Mouse (Mus musculus): Measurements from ENCODE around the gene Fbxl17. TPM values are rescaled to one million over a fixed set of nuclear protein-coding genes. Genes with fewer than 3 reads are reported as not detected.

The Fbxl17 gene
- polyA plus RNA-seq, 1 experiment = 13.1 TPM

- TF ChIP-seq GATA1 (IDR thresholded peaks at IDR 0.05; ENCODE audit: low read length) = peak; percentile 43
Observed at GRCm38 (mm10) chr17:63205316-63205715, 294.5 kb downstream of the Fbxl17 start.

DNA sequence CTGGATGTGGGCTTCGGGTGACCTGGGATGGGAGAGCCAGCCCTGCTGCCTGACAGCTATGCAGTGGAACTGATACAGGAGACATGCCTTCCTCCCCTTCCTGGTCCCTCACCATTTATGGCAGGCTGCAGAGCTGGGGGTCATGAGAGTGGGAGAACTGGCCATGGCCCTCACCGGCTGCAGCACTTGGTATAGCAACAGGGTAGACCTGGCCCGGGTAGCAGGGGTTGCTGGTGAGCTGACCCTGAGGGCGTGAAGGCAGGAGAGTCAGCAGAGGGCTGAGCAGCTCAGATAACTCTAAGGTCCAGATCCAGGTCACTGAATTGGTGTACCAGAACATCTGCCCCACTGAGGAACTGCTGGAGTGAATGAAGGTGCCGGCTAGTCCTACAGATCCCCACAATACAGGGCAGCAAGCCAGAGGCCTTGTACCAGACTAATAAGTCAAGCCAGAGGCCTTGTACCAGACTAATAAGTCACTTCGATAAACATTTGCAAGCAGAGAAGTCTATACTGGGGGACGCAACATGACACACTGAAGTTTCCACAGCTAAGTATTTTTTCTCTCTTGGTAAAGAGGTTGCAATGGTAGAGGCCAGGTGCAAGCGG, 296.1 kb downstream of the Fbxl17 start:
- TF ChIP-seq GATA1 (IDR thresholded peaks at IDR 0.05; ENCODE audit: low read length) = no peak

- no peak for TF ChIP-seq GATA1 (IDR thresholded peaks at IDR 0.05; ENCODE audit: low read length)
Observed at GRCm38 (mm10) chr17:63198703-63199102, 301.1 kb downstream of the Fbxl17 start.

DNA sequence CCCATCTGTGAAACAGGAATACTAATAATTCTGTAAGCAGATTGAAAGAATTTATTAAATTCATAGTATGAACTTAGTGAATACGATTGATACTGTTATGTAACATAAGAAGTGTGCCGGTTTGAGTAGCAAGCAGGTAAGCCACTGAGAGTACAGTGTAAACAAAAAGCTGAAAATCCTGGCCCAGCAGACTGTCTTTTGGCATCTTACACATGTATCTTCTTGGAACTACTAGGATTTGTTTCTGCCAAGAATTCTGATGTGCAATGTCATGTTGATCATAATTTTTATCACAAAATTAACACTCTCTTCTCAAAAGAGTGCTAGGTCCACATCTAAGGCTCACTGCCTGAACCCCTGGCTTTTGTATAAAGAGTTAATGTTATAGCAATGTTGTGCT, 304.3 kb downstream of the Fbxl17 start:
- no peak for TF ChIP-seq GATA1 (IDR thresholded peaks at IDR 0.05; ENCODE audit: low read length)

- peak; percentile 71 for TF ChIP-seq GATA1 (IDR thresholded peaks at IDR 0.05; ENCODE audit: low read length)
Observed at GRCm38 (mm10) chr17:63193196-63193595, 306.6 kb downstream of the Fbxl17 start.

DNA sequence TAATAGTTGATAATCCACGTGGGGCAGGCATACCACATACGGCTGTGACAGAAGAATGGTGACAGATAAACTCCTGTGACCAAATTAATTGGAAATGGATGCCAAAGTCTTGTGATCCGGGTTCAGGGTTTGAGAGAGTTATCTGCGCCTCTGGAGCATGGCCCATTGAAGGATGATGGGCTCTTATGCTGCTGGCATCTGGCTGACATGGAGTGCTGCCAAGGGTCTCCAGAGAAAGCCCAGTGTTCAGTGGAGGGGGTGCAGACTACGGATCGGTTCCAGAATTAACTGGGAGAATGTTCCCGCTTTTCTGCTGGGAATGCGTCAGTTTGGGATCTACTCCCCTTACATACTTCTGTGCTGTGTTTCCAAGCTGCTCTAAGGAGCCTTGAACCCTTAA, 308.5 kb downstream of the Fbxl17 start:
- no peak for TF ChIP-seq GATA1 (IDR thresholded peaks at IDR 0.05; ENCODE audit: low read length)

DNA sequence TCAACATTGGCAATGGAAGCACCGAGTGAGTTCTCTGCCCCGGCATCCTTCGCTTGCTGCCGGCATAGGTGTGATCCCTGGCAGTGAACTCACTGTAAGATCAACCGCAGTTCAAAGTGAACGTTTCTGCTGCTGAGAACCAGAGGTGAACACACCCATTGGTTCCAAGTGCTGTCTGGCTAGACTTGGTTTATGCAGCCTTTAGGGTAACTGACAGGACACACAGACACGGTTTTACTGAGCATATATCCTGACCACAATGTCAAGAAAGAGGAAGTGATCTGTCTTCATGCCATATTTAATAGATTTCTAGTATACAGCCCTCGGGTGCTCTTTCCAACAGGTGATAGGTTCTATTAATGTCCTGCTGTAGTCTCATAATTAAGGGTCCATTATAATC, 310.5 kb downstream of the Fbxl17 start:
- TF ChIP-seq GATA1 (IDR thresholded peaks at IDR 0.05; ENCODE audit: low read length) = no peak

GRCm38 (mm10) chr17:63185531-63185930, 314.3 kb downstream of the Fbxl17 start:
- no peak for TF ChIP-seq GATA1 (IDR thresholded peaks at IDR 0.05; ENCODE audit: low read length)

- TF ChIP-seq GATA1 (IDR thresholded peaks at IDR 0.05; ENCODE audit: low read length) = no peak
Observed at GRCm38 (mm10) chr17:63184844-63185504, 314.8 kb downstream of the Fbxl17 start.

DNA sequence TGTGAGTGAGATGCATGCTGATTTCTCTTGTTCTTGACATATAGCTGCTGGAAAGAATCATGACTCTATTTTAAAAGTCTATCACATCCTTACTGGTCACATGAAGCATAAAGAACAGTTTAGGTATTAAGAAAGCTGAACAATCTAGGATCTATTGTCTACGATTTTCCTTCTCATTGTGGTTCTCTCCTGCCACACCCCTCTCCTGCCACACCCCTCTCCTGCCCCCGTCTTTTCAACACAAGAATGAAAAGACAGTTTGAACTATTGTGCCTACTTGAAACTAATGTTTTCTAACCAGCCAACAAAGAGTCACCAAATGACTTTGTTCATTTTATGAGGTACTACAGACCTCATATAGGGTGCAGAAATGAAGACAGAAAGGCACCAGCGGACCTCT, 316.4 kb downstream of the Fbxl17 start:
- no peak for TF ChIP-seq GATA1 (IDR thresholded peaks at IDR 0.05; ENCODE audit: low read length)

GRCm38 (mm10) chr17:63181661-63182060, 318.2 kb downstream of the Fbxl17 start:
- TF ChIP-seq GATA1 (IDR thresholded peaks at IDR 0.05; ENCODE audit: low read length) = no peak

GRCm38 (mm10) chr17:63180042-63180441, 319.8 kb downstream of the Fbxl17 start:
- no peak for TF ChIP-seq GATA1 (IDR thresholded peaks at IDR 0.05; ENCODE audit: low read length)

GRCm38 (mm10) chr17:63178331-63178730, 321.5 kb downstream of the Fbxl17 start:
- no peak for TF ChIP-seq GATA1 (IDR thresholded peaks at IDR 0.05; ENCODE audit: low read length)

DNA sequence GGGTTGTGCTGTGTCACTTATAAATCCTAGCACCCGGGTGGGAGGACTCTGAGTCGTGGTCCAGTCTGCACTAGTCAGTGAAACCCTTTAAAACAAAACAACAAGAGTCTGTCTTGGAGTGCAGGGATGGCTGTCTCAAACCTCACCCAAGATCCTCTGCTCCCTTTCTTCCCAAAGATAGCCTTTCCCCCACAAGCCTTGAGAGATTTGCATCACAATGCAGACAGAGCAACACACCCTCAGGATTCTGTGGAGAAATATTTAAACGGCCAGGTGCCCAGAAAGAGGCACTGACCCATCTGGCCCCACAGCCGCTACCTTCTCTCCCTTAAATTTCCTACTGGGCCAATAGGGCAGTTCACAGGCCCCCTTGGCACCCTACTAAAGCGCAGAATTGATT, 323.4 kb downstream of the Fbxl17 start:
- no peak for TF ChIP-seq GATA1 (IDR thresholded peaks at IDR 0.05; ENCODE audit: low read length)

DNA sequence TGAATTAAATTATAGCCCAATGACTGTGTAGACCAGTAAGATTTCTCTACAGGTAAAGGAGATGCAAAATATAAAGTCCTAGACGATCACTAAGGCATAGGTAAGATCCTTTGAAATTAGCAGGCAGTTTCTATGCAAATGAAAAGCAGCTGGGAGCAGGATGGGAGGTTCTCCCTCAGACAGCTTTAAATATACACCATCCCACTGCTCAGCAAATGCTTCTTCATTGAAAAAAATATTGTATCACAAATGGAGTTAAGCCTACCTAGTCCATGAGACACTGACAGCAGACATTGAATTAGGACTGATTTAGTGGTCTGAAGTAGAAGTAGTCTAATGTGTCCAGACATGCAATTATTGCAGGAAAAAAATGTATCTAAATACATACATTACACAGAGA, 327.1 kb downstream of the Fbxl17 start:
- TF ChIP-seq GATA1 (IDR thresholded peaks at IDR 0.05; ENCODE audit: low read length) = no peak

- TF ChIP-seq GATA1 (IDR thresholded peaks at IDR 0.05; ENCODE audit: low read length) = no peak
Observed at GRCm38 (mm10) chr17:63171890-63172491, 327.8 kb downstream of the Fbxl17 start.

DNA sequence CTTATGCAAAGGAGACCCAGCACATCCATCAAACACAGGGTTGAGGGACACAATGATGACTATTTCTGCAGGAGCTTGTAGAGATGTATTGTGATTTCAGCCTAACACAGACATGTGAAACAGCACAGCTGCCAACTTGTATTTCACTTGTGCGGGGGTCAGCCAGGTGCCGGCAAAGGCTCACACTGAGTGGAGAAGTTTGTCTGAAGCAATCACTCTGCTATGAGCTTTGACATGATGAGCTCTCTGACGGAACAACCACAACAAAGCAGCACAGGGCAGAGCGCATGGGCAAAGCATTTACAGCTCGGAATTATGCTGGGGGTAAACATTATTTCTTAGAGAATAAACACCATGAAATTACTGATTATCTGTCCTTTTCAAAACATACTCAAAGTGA, 328.6 kb downstream of the Fbxl17 start:
- no peak for TF ChIP-seq GATA1 (IDR thresholded peaks at IDR 0.05; ENCODE audit: low read length)

Data from G1E-ER4 (cell line).